ENCODE assay signal across 11 mouse cellular contexts in the genomic region with DNA sequence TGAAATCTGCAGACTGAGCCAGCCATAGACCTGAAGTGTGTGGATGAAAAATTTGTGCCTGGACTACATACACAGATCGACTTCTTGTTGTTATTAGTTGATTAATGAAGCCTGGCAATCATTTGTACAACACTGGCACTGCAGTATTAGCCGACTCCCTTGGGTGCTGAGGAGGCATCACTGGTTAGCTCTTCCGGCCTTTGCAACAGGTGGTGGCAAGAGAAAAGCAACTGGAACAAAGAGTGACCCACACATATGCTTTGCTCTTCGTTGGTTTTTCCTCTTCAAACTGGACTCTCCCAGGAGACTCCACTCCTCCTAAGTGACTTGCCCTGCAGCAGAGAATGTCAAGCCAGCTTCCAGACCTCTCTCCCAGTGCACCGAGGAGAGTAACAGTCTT. TPM values are rescaled to one million over a fixed set of nuclear protein-coding genes. Genes with fewer than 3 reads are reported as not detected.
"Had no signal": no experiment of that assay in that cellular context is flagged by ENCODE, and none has a peak within 500 bp of the region (broad histone marks: within the 10 kb centered on the region; RNA-seq: fewer than 3 reads in every experiment).

No protein-coding gene starts in this region.

- H3K4me3 ChIP-seq: neural tube, embryonic 13.5 days; neural tube, embryonic 15.5 days; stomach, embryonic 15.5 days had no signal

- H3K36me3 ChIP-seq: neural tube, embryonic 13.5 days; neural tube, embryonic 15.5 days; stomach, embryonic 15.5 days had no signal

- H3K4me2 ChIP-seq: neural tube, embryonic 13.5 days; neural tube, embryonic 15.5 days; stomach, embryonic 15.5 days had no signal

RNA-seq across cellular contexts. Expression of gene Chrng, which starts 0.7 kb away (rescaled TPM):
- polyA plus RNA-seq: neural tube, embryonic 14.5 days; small intestine, adult 2 months; spleen, adult 2 months; stomach, embryonic 14.5 days; testis, adult 2 months; urinary bladder, adult 2 months had no signal

RNA-seq across cellular contexts. Expression of gene Chrnd, which starts 13.4 kb away (rescaled TPM):
- polyA plus RNA-seq: neural tube, embryonic 14.5 days; spleen, adult 2 months; stomach, embryonic 14.5 days; urinary bladder, adult 2 months had no signal

RNA-seq across cellular contexts. Expression of gene Prss56, which starts 20.7 kb away (rescaled TPM):
- polyA plus RNA-seq: small intestine, adult 2 months; spleen, adult 2 months; stomach, embryonic 15.5 days; stomach, embryonic 16.5 days; stomach, postnatal 0 days; urinary bladder, adult 2 months had no signal
